ENCODE assay signal across 10 mouse cellular contexts in the genomic region with DNA sequence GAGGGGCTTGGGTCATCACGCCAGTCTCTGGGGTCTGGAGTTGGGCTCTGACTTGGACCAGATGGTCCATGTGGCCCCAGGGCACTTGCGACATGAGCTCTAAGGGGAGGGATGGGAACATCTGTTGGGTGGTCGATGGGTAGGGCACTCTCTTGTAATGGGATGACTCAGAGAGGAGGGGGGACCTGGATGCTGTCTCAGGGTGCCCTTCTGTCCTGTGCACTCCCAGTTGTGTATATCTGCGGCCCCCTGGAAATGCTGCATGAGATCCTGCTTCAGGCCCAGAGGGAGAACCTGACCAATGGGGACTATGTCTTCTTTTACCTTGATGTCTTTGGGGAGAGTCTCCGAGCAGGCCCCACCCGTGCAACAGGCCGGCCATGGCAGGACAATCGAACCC. TPM values are rescaled to one million over a fixed set of nuclear protein-coding genes. Genes with fewer than 3 reads are reported as not detected.
DNase-seq lines count a peak whose midpoint lies in the region; ATAC-seq and TF ChIP-seq lines count a peak whose summit lies in the region.
"Had no signal": no experiment of that assay in that cellular context is flagged by ENCODE, and none has a peak within 500 bp of the region (broad histone marks: within the 10 kb centered on the region; RNA-seq: fewer than 3 reads in every experiment).

No protein-coding gene starts in this region.

- 0 out of 2 replicates have a peak overlapping the region, but pooled peaks have one; percentile 87 for H3K4me2 ChIP-seq in lung, embryonic 14.5 days
- peak overlapping the region; percentile 83 for H3K4me2 ChIP-seq in hindbrain, embryonic 13.5 days
- peak overlapping the region; percentile 90 for H3K4me2 ChIP-seq in neural tube, embryonic 11.5 days (ENCODE audit: low read depth)

- peak; percentile 35 for DNase-seq in cerebellum, adult 11-12 months
- DNase-seq in lung, embryonic 14.5 days, result no peak
- DNase-seq in lung, postnatal 14 days, result no peak
- no peak for DNase-seq in neural tube, embryonic 11.5 days (ENCODE audit: low spot score)
- no peak for DNase-seq in layer of hippocampus, adult 11-12 months (ENCODE audit: low spot score)
- DNase-seq: right cerebral cortex, postnatal 4 days had no signal

- peaks cover 11% of the 10 kb centered on the region for H3K27me3 ChIP-seq in lung, embryonic 14.5 days (ENCODE audit: insufficient read depth, low read length)
- H3K27me3 ChIP-seq in hindbrain, embryonic 13.5 days, result no peaks in the 10 kb centered on the region
- 0 out of 2 replicates have a peak, but pooled peaks cover 2% of the 10 kb centered on the region for H3K27me3 ChIP-seq in neural tube, embryonic 11.5 days (ENCODE audit: control insufficient read depth, insufficient read depth, low read length)

- H3K36me3 ChIP-seq in lung, embryonic 14.5 days (ENCODE audit: insufficient read depth), result no peaks in the 10 kb centered on the region
- H3K36me3 ChIP-seq in hindbrain, embryonic 13.5 days, result no peaks in the 10 kb centered on the region
- no peaks in the 10 kb centered on the region for H3K36me3 ChIP-seq in neural tube, embryonic 11.5 days (ENCODE audit: control insufficient read depth, insufficient read depth, low read length)

- H3K27ac ChIP-seq in lung, embryonic 14.5 days (ENCODE audit: low read depth), result no peak overlapping the region
- H3K27ac ChIP-seq in hindbrain, embryonic 13.5 days, result no peak overlapping the region
- no peak overlapping the region for H3K27ac ChIP-seq in neural tube, embryonic 11.5 days (ENCODE audit: low read depth, low read length)
- H3K27ac ChIP-seq: macrophage had no signal

- no peaks in the 10 kb centered on the region for H3K9me3 ChIP-seq in lung, embryonic 14.5 days (ENCODE audit: low read depth, low read length)
- H3K9me3 ChIP-seq in hindbrain, embryonic 13.5 days, result no peaks in the 10 kb centered on the region
- no peaks in the 10 kb centered on the region for H3K9me3 ChIP-seq in neural tube, embryonic 11.5 days (ENCODE audit: control insufficient read depth, low read length)

- no peak overlapping the region for H3K9ac ChIP-seq in lung, embryonic 14.5 days
- peak overlapping the region; percentile 86; the same call in 1 of the 2 replicates for H3K9ac ChIP-seq in hindbrain, embryonic 13.5 days
- H3K9ac ChIP-seq in neural tube, embryonic 11.5 days (ENCODE audit: low read length), result no peak overlapping the region

- no peak for TF ChIP-seq CTCF in lung, embryonic 14.5 days (IDR thresholded peaks at IDR 0.05; ENCODE audit: low read depth)

- no peak for ATAC-seq in cerebellum, adult (ENCODE audit: insufficient number of reproducible peaks, low FRiP score, low TSS enrichment)
- ATAC-seq in lung, embryonic 14.5 days (ENCODE audit: insufficient read depth), result no peak
- ATAC-seq in hindbrain, embryonic 13.5 days (ENCODE audit: low FRiP score), result no peak
- ATAC-seq in neural tube, embryonic 11.5 days (ENCODE audit: insufficient read depth, low FRiP score, low TSS enrichment), result no peak
- ATAC-seq in megakaryocyte-erythroid progenitor cell, adult 5-6 weeks (replicated peaks; ENCODE audit: low FRiP score, low TSS enrichment, poor library complexity, severe bottlenecking), result no peak

- WGBS in lung, embryonic 14.5 days, result 76% methylated on average over 8 of the region's 8 CpGs
- 71% methylated on average over 8 of the region's 8 CpGs for WGBS in hindbrain, embryonic 13.5 days
- WGBS in neural tube, embryonic 11.5 days, result 75% methylated on average over 8 of the region's 8 CpGs

- H3K4me1 ChIP-seq in lung, embryonic 14.5 days (ENCODE audit: insufficient read depth), result 0 out of 2 replicates have a peak, but pooled peaks cover 7% of the 10 kb centered on the region
- peaks cover 59% of the 10 kb centered on the region for H3K4me1 ChIP-seq in hindbrain, embryonic 13.5 days (replicated peaks)
- peaks cover 16% of the 10 kb centered on the region for H3K4me1 ChIP-seq in neural tube, embryonic 11.5 days (ENCODE audit: control insufficient read depth, insufficient read depth, low read length)

- H3K4me3 ChIP-seq in lung, embryonic 14.5 days (ENCODE audit: low read depth, low read length), result no peak overlapping the region
- H3K4me3 ChIP-seq in hindbrain, embryonic 13.5 days, result peak overlapping the region; percentile 0; the same call in 1 of the 2 replicates
- H3K4me3 ChIP-seq in neural tube, embryonic 11.5 days (ENCODE audit: low read depth, low read length), result peak overlapping the region; percentile 63; the same call in 1 of the 2 replicates

RNA-seq across cellular contexts. Expression of gene Npr2, which starts 1.6 kb away (rescaled TPM):
- polyA plus RNA-seq in lung, embryonic 14.5 days (2014; fragmentation: Nextera tagmentation; extraction: Ambion mirVana), result 11.2 and 13.7 TPM in 2 replicates
- 17.1 and 18.5 TPM in 2 replicates for polyA plus RNA-seq in hindbrain, embryonic 13.5 days (2015; fragmentation: Nextera tagmentation; extraction: Ambion mirVana)
- polyA plus RNA-seq in neural tube, embryonic 11.5 days (2014; fragmentation: Nextera tagmentation; extraction: Ambion mirVana), result 29.0 and 37.4 TPM in 2 replicates
- 0.09 and 2.0 TPM in 2 replicates for total RNA-seq in megakaryocyte-erythroid progenitor cell, adult 5-6 weeks (2014; fragmentation: Nextera tagmentation)
- total RNA-seq in megakaryocyte-erythroid progenitor cell, adult 5-6 weeks (2017), result 0.08 and 0.14 TPM in 2 replicates
- polyA plus RNA-seq: macrophage had no signal

RNA-seq across cellular contexts. Expression of gene Spag8, which starts 20.1 kb away (rescaled TPM):
- polyA plus RNA-seq in lung, embryonic 14.5 days (2014; fragmentation: Nextera tagmentation; extraction: Ambion mirVana), result 0.68 and 1.6 TPM in 2 replicates
- polyA plus RNA-seq in hindbrain, embryonic 13.5 days (2015; fragmentation: Nextera tagmentation; extraction: Ambion mirVana), result 6.1 and 8.4 TPM in 2 replicates
- polyA plus RNA-seq in neural tube, embryonic 11.5 days (2014; fragmentation: Nextera tagmentation; extraction: Ambion mirVana), result 0.89 and 1.1 TPM in 2 replicates
- total RNA-seq in megakaryocyte-erythroid progenitor cell, adult 5-6 weeks (2014; fragmentation: Nextera tagmentation), result 1.6 TPM in 1 of 2 replicates, not detected in the other
- total RNA-seq in megakaryocyte-erythroid progenitor cell, adult 5-6 weeks (2017), result not detected in 2 replicates
- polyA plus RNA-seq: macrophage had no signal

RNA-seq across cellular contexts. Expression of gene Hint2, which starts 23.0 kb away (rescaled TPM):
- polyA plus RNA-seq in lung, embryonic 14.5 days (2014; fragmentation: Nextera tagmentation; extraction: Ambion mirVana), result 84.0 and 97.7 TPM in 2 replicates
- polyA plus RNA-seq in hindbrain, embryonic 13.5 days (2015; fragmentation: Nextera tagmentation; extraction: Ambion mirVana), result 74.8 and 78.6 TPM in 2 replicates
- 63.8 and 65.4 TPM in 2 replicates for polyA plus RNA-seq in neural tube, embryonic 11.5 days (2014; fragmentation: Nextera tagmentation; extraction: Ambion mirVana)
- total RNA-seq in megakaryocyte-erythroid progenitor cell, adult 5-6 weeks (2014; fragmentation: Nextera tagmentation), result 70.7 and 73.0 TPM in 2 replicates
- total RNA-seq in megakaryocyte-erythroid progenitor cell, adult 5-6 weeks (2017), result 43.1 and 63.0 TPM in 2 replicates

RNA-seq across cellular contexts. Expression of gene Tmem8b, which starts 35.5 kb away (rescaled TPM):
- 2.8 and 3.5 TPM in 2 replicates for polyA plus RNA-seq in lung, embryonic 14.5 days (2014; fragmentation: Nextera tagmentation; extraction: Ambion mirVana)
- polyA plus RNA-seq in hindbrain, embryonic 13.5 days (2015; fragmentation: Nextera tagmentation; extraction: Ambion mirVana), result 16.2 and 16.6 TPM in 2 replicates
- polyA plus RNA-seq in neural tube, embryonic 11.5 days (2014; fragmentation: Nextera tagmentation; extraction: Ambion mirVana), result 5.4 and 5.7 TPM in 2 replicates
- total RNA-seq in megakaryocyte-erythroid progenitor cell, adult 5-6 weeks (2014; fragmentation: Nextera tagmentation), result 1.2 and 2.5 TPM in 2 replicates
- total RNA-seq in megakaryocyte-erythroid progenitor cell, adult 5-6 weeks (2017), result 0.38 and 1.6 TPM in 2 replicates

RNA-seq across cellular contexts. Expression of gene Fam221b, which starts 35.6 kb away (rescaled TPM):
- 3.2 and 3.4 TPM in 2 replicates for polyA plus RNA-seq in lung, embryonic 14.5 days (2014; fragmentation: Nextera tagmentation; extraction: Ambion mirVana)
- 2.3 and 2.8 TPM in 2 replicates for polyA plus RNA-seq in hindbrain, embryonic 13.5 days (2015; fragmentation: Nextera tagmentation; extraction: Ambion mirVana)
- 2.4 and 3.4 TPM in 2 replicates for polyA plus RNA-seq in neural tube, embryonic 11.5 days (2014; fragmentation: Nextera tagmentation; extraction: Ambion mirVana)
- total RNA-seq in megakaryocyte-erythroid progenitor cell, adult 5-6 weeks (2014; fragmentation: Nextera tagmentation), result not detected in 2 replicates
- total RNA-seq in megakaryocyte-erythroid progenitor cell, adult 5-6 weeks (2017), result 0.15 and 0.28 TPM in 2 replicates
